Mouse (Mus musculus): ENCODE data around the gene Shpk. TPM values are rescaled to one million over a fixed set of nuclear protein-coding genes. Genes with fewer than 3 reads are reported as not detected.
A peak's percentile ranks its signal among the peaks of the same experiment; 100 is the strongest.

The Shpk gene
- 8.1 and 8.2 TPM in 2 replicates for polyA plus RNA-seq (2015; fragmentation: Nextera tagmentation; extraction: Ambion mirVana)

DNA sequence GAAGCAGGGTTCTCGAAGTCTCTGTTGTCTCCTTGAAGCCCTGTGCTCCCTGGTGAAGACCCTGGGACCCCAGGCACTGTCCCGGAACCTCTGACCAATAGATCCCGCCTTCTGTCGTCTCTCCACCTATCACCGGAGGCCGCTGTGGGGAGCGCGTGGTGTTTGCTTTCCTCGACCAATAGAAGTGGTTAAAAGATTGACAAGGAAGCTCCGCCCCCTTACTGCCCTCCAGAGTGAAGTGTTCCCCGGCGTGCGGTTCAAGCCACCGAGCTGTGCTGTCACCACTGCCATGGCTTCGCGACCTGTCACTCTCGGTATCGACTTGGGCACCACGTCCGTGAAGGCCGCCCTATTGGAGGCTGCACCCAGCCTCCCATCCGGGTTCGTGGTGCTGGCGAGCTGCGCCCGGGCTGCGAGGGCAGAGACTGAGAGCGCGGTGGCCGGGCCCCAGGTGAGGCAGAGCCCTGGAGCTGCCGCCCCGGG lies at the start of gene Shpk:
Gene Shpk, plus strand, starts transcription at position 231 of the 483 bp plus-strand sequence.
- 1% methylated on average over 32 of the region's 32 CpGs for WGBS (ENCODE audit: insufficient replicate concordance)
- no peaks in the 10 kb centered on the region for H3K27me3 ChIP-seq (ENCODE audit: insufficient read depth, low read length)
- peak within 1 kb of the TSS; percentile 87 for H3K9ac ChIP-seq (replicated peaks)
- DNase-seq (peak; percentile 93), ATAC-seq (peak; percentile 96)
- H3K9me3 ChIP-seq (ENCODE audit: low read length) = no peaks in the 10 kb centered on the region
- H3K4me2 ChIP-seq (ENCODE audit: low read depth, low read length) = peak within 1 kb of the TSS; percentile 97
- peaks cover 18% of the 10 kb centered on the region for H3K4me1 ChIP-seq (ENCODE audit: insufficient read depth)
- peaks cover 7% of the 10 kb centered on the region; the same call in 1 of the 2 replicates for H3K36me3 ChIP-seq (replicated peaks; ENCODE audit: insufficient read depth, low read length)
- TF ChIP-seq EP300 (IDR thresholded peaks at IDR 0.05; ENCODE audit: low read depth) (no peak), CTCF (IDR thresholded peaks at IDR 0.05; ENCODE audit: low read depth) (no peak)
- H3K4me3 ChIP-seq (ENCODE audit: low read depth, low read length) = peak within 1 kb of the TSS; percentile 71
- peak within 1 kb of the TSS; percentile 89 for H3K27ac ChIP-seq (ENCODE audit: low read depth)

DNA sequence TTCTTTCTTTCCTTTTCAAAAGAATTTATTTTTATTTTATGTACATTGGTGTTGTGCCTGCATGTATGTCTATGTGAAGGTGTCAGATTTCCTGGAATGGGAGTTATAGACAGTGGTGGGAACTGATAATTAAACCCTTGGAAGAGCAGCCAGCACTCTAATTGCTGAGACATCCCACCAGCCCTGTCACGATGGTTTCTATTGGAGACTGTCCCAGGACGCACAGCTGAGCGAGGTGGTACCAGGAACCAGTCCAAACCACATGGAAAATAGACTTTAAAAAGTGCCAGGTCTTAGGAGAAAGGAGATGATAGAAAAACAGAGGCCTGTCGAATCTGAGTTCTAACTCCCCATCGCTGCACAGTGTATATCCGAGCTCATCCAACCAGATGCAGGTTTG lies 44.2 kb upstream of the Shpk start:
- ATAC-seq (no peak), DNase-seq (no peak)
- no peaks in the 10 kb centered on the region for H3K9me3 ChIP-seq (ENCODE audit: low read length)

DNA sequence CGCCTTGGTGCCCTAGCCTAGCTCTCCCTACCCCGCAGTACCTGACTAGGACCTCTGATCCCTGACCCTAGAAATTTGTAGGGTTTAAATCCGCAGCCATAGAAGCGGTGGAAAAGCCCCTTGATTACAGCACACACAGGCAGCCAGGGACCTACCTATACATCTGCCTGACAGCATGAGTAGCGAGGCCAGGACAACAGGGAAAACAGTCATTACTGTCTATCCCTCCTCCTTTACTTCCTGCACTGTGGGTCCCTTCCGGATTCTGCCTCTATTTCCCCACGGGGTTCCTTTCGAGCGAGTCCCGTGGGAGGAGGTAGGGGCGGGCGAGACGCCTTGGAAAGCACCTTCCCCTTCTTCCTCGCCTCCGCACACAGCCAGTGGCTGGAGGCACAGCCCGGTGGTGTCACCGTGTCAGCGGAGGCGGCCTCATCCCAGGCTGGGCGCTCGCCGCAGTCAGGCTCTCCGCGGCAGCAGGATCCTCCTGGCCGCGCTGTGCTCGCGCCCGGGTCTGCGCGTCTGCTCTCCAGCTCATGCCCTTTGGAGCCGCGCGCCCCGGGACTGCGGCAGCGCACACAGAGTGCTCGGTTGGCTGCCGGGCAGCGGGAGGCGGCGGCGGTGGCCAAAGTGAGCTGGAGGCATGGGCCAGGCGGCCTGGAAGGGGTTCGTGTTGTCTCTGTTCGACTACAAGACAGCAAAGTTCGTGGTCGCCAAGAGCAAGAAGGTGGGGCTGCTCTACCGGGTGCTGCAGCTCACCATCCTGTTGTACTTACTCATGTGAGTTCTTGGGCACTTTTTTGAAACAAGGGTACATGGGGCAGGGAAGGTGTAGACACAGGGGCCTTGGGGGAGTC lies 39.1 kb upstream of the Shpk start, which contains the start of gene P2rx5:
Gene P2rx5, plus strand, starts transcription at position 465 of the 854 bp plus-strand sequence.
- Histone ChIP-seq H3K4me2 (ENCODE audit: low read depth, low read length) (peak within 1 kb of the TSS; percentile 73), H3K36me3 (replicated peaks; ENCODE audit: insufficient read depth, low read length) (no peaks in the 10 kb centered on the region), H3K27me3 (ENCODE audit: insufficient read depth, low read length) (peaks cover 21% of the 10 kb centered on the region), H3K9ac (replicated peaks) (0 out of 2 replicates have a peak within 1 kb of the TSS, but pooled peaks have one; percentile 18), H3K9me3 (ENCODE audit: low read length) (no peaks in the 10 kb centered on the region), H3K4me1 (ENCODE audit: insufficient read depth) (peaks cover 7% of the 10 kb centered on the region; the same call in 1 of the 2 replicates), H3K4me3 (ENCODE audit: low read depth, low read length) (peak within 1 kb of the TSS; percentile 43), H3K27ac (ENCODE audit: low read depth) (no peak within 1 kb of the TSS)
- peak; percentile 72 for ATAC-seq
- DNase-seq = peak; percentile 49
- WGBS (ENCODE audit: insufficient replicate concordance) = 4% methylated on average over 45 of the region's 49 CpGs
- TF ChIP-seq EP300 (IDR thresholded peaks at IDR 0.05; ENCODE audit: low read depth) (no peak), CTCF (IDR thresholded peaks at IDR 0.05; ENCODE audit: low read depth) (no peak)

More for the DNA sequence above, 44.2 kb upstream of the Shpk start:
- H3K4me1 ChIP-seq (ENCODE audit: insufficient read depth) = no peaks in the 10 kb centered on the region
- H3K27me3 ChIP-seq (ENCODE audit: insufficient read depth, low read length) = peaks cover 9% of the 10 kb centered on the region
- H3K9ac ChIP-seq (replicated peaks) = no peak overlapping the region
- H3K4me2 ChIP-seq (ENCODE audit: low read depth, low read length) = no peak overlapping the region
- no peaks in the 10 kb centered on the region for H3K36me3 ChIP-seq (replicated peaks; ENCODE audit: insufficient read depth, low read length)
- TF ChIP-seq CTCF (IDR thresholded peaks at IDR 0.05; ENCODE audit: low read depth) = no peak
- no peak for TF ChIP-seq EP300 (IDR thresholded peaks at IDR 0.05; ENCODE audit: low read depth)
- 71% methylated on average over 6 of the region's 6 CpGs for WGBS (ENCODE audit: insufficient replicate concordance)
- H3K4me3 ChIP-seq (ENCODE audit: low read depth, low read length) = no peak overlapping the region
- no peak overlapping the region for H3K27ac ChIP-seq (ENCODE audit: low read depth)

DNA sequence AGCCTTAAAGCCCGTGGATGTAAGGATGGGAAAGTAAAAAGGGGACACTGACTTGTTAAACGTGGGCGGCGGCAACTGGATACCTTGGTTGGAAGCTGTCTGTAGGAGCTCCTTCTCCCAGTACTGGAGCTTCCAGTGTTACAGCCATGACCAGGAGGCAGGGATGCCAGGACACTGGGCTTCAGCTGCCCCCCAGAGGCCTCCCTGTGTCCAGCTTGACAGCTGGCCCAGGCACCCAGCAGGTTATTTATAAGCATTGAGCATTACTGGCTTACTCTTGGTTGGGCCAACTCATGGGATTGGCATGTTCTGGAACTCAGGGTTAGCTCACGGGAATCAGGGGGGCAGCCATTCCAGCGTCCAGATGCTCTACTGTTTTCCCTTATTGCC lies 38.5 kb upstream of the Shpk start:
- 0 out of 2 replicates have a peak, but pooled peaks have one; percentile 40 for ATAC-seq

DNA sequence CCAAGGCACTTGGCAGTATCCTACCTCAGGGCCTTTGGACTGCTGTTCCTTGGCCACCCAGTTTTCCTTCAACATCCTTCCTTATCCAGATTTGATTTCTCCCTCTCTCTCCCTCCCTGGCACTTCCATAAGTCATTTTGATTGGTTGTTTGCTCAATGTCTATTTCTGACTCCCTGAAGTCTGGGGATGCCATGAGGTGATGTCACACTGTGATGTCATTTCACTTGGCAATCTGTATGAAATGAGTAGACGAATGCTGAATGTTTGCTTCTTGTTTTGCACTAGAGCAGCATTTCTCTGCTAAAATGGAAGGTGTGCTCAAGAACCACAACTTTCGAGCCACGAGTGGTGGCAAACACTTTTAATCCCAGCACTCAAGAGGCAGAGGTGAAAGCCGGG lies 37.6 kb upstream of the Shpk start:
- no peak overlapping the region for H3K4me3 ChIP-seq (ENCODE audit: low read depth, low read length)
- TF ChIP-seq CTCF (IDR thresholded peaks at IDR 0.05; ENCODE audit: low read depth) = no peak
- no peak for TF ChIP-seq EP300 (IDR thresholded peaks at IDR 0.05; ENCODE audit: low read depth)
- H3K9me3 ChIP-seq (ENCODE audit: low read length) = no peaks in the 10 kb centered on the region
- no peak for DNase-seq
- peaks cover 7% of the 10 kb centered on the region; the same call in 1 of the 2 replicates for H3K4me1 ChIP-seq (ENCODE audit: insufficient read depth)
- no peaks in the 10 kb centered on the region for H3K36me3 ChIP-seq (replicated peaks; ENCODE audit: insufficient read depth, low read length)
- no peak for ATAC-seq
- H3K4me2 ChIP-seq (ENCODE audit: low read depth, low read length) = no peak overlapping the region
- no peak overlapping the region for H3K27ac ChIP-seq (ENCODE audit: low read depth)
- no peak overlapping the region for H3K9ac ChIP-seq (replicated peaks)
- 79% methylated on average over 4 of the region's 4 CpGs for WGBS (ENCODE audit: insufficient replicate concordance)
- peaks cover 21% of the 10 kb centered on the region for H3K27me3 ChIP-seq (ENCODE audit: insufficient read depth, low read length)

More for the DNA sequence above, 38.5 kb upstream of the Shpk start:
- H3K4me1 ChIP-seq (ENCODE audit: insufficient read depth) = peaks cover 7% of the 10 kb centered on the region; the same call in 1 of the 2 replicates
- no peak overlapping the region for H3K9ac ChIP-seq (replicated peaks)
- 30% methylated on average over 6 of the region's 6 CpGs for WGBS (ENCODE audit: insufficient replicate concordance)
- no peak overlapping the region for H3K27ac ChIP-seq (ENCODE audit: low read depth)
- peak overlapping the region; percentile 43 for H3K4me3 ChIP-seq (ENCODE audit: low read depth, low read length)
- no peaks in the 10 kb centered on the region for H3K36me3 ChIP-seq (replicated peaks; ENCODE audit: insufficient read depth, low read length)
- H3K27me3 ChIP-seq (ENCODE audit: insufficient read depth, low read length) = peaks cover 21% of the 10 kb centered on the region
- H3K4me2 ChIP-seq (ENCODE audit: low read depth, low read length) = peak overlapping the region; percentile 73
- TF ChIP-seq EP300 (IDR thresholded peaks at IDR 0.05; ENCODE audit: low read depth) (no peak), CTCF (IDR thresholded peaks at IDR 0.05; ENCODE audit: low read depth) (no peak)
- DNase-seq = no peak
- no peaks in the 10 kb centered on the region for H3K9me3 ChIP-seq (ENCODE audit: low read length)

DNA sequence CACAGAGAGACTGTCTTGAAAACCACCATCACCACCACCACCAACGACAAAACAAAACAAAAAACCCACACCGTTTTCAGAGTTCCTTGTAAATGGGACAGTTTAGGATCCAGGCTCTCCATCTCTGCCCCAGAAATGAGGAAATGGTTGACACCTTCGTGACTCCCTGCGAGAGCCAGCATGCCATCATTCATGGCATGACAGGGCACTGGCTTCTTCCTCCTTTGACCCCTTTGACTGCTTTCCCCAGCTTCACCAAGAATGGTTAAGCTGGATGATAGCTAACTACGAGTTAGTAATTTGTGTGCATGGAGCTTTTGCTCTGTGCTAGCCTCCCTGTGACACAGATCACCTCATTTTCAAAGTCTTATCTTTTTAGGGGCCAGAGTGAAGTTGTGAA lies 37.0 kb upstream of the Shpk start:
- Histone ChIP-seq H3K9me3 (ENCODE audit: low read length) (no peaks in the 10 kb centered on the region), H3K4me1 (ENCODE audit: insufficient read depth) (peaks cover 7% of the 10 kb centered on the region; the same call in 1 of the 2 replicates), H3K36me3 (replicated peaks; ENCODE audit: insufficient read depth, low read length) (no peaks in the 10 kb centered on the region), H3K27me3 (ENCODE audit: insufficient read depth, low read length) (peaks cover 21% of the 10 kb centered on the region), H3K9ac (replicated peaks) (no peak overlapping the region), H3K27ac (ENCODE audit: low read depth) (no peak overlapping the region), H3K4me3 (ENCODE audit: low read depth, low read length) (no peak overlapping the region), H3K4me2 (ENCODE audit: low read depth, low read length) (no peak overlapping the region)
- TF ChIP-seq CTCF (IDR thresholded peaks at IDR 0.05; ENCODE audit: low read depth) (no peak), EP300 (IDR thresholded peaks at IDR 0.05; ENCODE audit: low read depth) (no peak)
- no peak for DNase-seq
- no peak for ATAC-seq
- WGBS (ENCODE audit: insufficient replicate concordance) = 25% methylated on average over 5 of the region's 5 CpGs

All from liver, postnatal 0 days (tissue).